Mouse (Mus musculus): ENCODE measurements around the gene Gm10447. TPM values are rescaled to one million over a fixed set of nuclear protein-coding genes. Genes with fewer than 3 reads are reported as not detected.

Gm10447 gene
- polyA plus RNA-seq (2014; fragmentation: Nextera tagmentation; extraction: Ambion mirVana), result 0.13 TPM in 1 of 2 replicates, not detected in the other

- Histone ChIP-seq H3K9ac (ENCODE audit: low read depth, low read length) (peak within 1 kb of the TSS; percentile 73), H3K4me1 (ENCODE audit: control insufficient read depth, insufficient read depth, low read length) (no peaks in the 10 kb centered on the region), H3K4me2 (peak within 1 kb of the TSS; percentile 80), H3K36me3 (ENCODE audit: control insufficient read depth, insufficient read depth, low read length) (no peaks in the 10 kb centered on the region), H3K4me3 (ENCODE audit: low read depth, low read length) (peak within 1 kb of the TSS; percentile 49), H3K9me3 (replicated peaks; ENCODE audit: control insufficient read depth, low read length) (no peaks in the 10 kb centered on the region), H3K27ac (ENCODE audit: low read depth, low read length) (no peak within 1 kb of the TSS), H3K27me3 (ENCODE audit: control insufficient read depth, insufficient read depth, low read length) (peaks cover 7% of the 10 kb centered on the region)
- ATAC-seq (replicated peaks; ENCODE audit: insufficient number of reproducible peaks, low FRiP score, low TSS enrichment), result peak; percentile 68; the same call in 1 of the 2 replicates
- 3% methylated on average over 42 of the region's 42 CpGs for WGBS (ENCODE audit: insufficient replicate concordance)
These were observed at the start of gene Gm10447, which contains the start of gene Shroom1 for GRCm38 (mm10) chr11:53456474-53457371. Gm10447 (minus strand) TSS chr11:53457110. Shroom1 (plus strand) TSS chr11:53457205.

DNA sequence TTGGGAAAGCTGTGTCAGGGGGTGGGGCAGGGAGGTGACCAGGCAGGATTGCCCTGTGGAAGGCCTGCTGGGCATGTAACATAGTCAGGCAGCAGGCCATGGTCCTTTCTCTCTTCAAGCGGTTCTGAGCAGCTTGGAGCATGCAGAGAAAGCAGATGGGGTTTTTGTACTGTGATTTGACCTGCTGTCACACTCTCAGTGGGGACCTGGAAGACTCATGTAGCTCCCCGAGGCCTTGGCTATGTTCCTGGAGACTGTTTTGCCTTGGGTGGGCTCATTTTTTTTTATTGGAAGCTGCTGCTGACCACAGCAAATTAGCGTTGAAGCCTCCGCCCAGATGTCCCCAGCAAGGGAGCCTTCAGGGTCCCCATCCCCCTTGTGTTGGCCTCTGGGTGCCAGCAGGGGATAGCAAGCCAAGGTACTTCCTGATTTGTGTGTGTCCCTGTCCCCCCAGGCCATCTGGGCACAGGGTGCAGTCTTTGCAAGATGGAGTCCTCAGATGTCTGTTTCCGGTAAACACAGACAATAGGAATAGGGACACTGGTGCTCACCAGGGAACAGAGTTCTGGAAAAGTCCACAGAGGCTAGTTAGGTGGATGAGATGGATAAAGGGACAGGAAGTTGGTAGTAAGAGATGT is 48.2 kb upstream of the Gm10447 start:
- no peaks in the 10 kb centered on the region for H3K36me3 ChIP-seq (ENCODE audit: control insufficient read depth, insufficient read depth, low read length)
- no peak overlapping the region for H3K27ac ChIP-seq (ENCODE audit: low read depth, low read length)
- 0 out of 2 replicates have a peak, but pooled peaks cover 2% of the 10 kb centered on the region for H3K4me1 ChIP-seq (ENCODE audit: control insufficient read depth, insufficient read depth, low read length)
- no peak overlapping the region for H3K9ac ChIP-seq (ENCODE audit: low read depth, low read length)
- no peak overlapping the region for H3K4me3 ChIP-seq (ENCODE audit: low read depth, low read length)
- no peak overlapping the region for H3K4me2 ChIP-seq
- H3K9me3 ChIP-seq (replicated peaks; ENCODE audit: control insufficient read depth, low read length), result no peaks in the 10 kb centered on the region
- no peaks in the 10 kb centered on the region for H3K27me3 ChIP-seq (ENCODE audit: control insufficient read depth, insufficient read depth, low read length)
- no peak for ATAC-seq (replicated peaks; ENCODE audit: insufficient number of reproducible peaks, low FRiP score, low TSS enrichment)
- WGBS (ENCODE audit: insufficient replicate concordance), result 66% methylated on average over 5 of the region's 5 CpGs

- H3K4me2 ChIP-seq, result no peak overlapping the region
- H3K4me1 ChIP-seq (ENCODE audit: control insufficient read depth, insufficient read depth, low read length), result 0 out of 2 replicates have a peak, but pooled peaks cover 2% of the 10 kb centered on the region
- no peak overlapping the region for H3K27ac ChIP-seq (ENCODE audit: low read depth, low read length)
- H3K4me3 ChIP-seq (ENCODE audit: low read depth, low read length), result no peak overlapping the region
- H3K36me3 ChIP-seq (ENCODE audit: control insufficient read depth, insufficient read depth, low read length), result no peaks in the 10 kb centered on the region
- H3K9ac ChIP-seq (ENCODE audit: low read depth, low read length), result no peak overlapping the region
- H3K27me3 ChIP-seq (ENCODE audit: control insufficient read depth, insufficient read depth, low read length), result no peaks in the 10 kb centered on the region
- ATAC-seq (replicated peaks; ENCODE audit: insufficient number of reproducible peaks, low FRiP score, low TSS enrichment), result no peak
- H3K9me3 ChIP-seq (replicated peaks; ENCODE audit: control insufficient read depth, low read length), result no peaks in the 10 kb centered on the region
- WGBS (ENCODE audit: insufficient replicate concordance), result 87% methylated on average over 8 of the region's 8 CpGs
These were observed 47.5 kb upstream of the Gm10447 start for GRCm38 (mm10) chr11:53504376-53504775.

- Histone ChIP-seq H3K36me3 (ENCODE audit: control insufficient read depth, insufficient read depth, low read length) (no peaks in the 10 kb centered on the region), H3K9ac (ENCODE audit: low read depth, low read length) (no peak overlapping the region), H3K4me2 (no peak overlapping the region), H3K4me1 (ENCODE audit: control insufficient read depth, insufficient read depth, low read length) (0 out of 2 replicates have a peak, but pooled peaks cover 2% of the 10 kb centered on the region), H3K9me3 (replicated peaks; ENCODE audit: control insufficient read depth, low read length) (no peaks in the 10 kb centered on the region), H3K27ac (ENCODE audit: low read depth, low read length) (no peak overlapping the region), H3K4me3 (ENCODE audit: low read depth, low read length) (no peak overlapping the region), H3K27me3 (ENCODE audit: control insufficient read depth, insufficient read depth, low read length) (no peaks in the 10 kb centered on the region)
- WGBS (ENCODE audit: insufficient replicate concordance), result 66% methylated on average over 5 of the region's 5 CpGs
- ATAC-seq (replicated peaks; ENCODE audit: insufficient number of reproducible peaks, low FRiP score, low TSS enrichment), result no peak
These were observed 46.8 kb upstream of the Gm10447 start for GRCm38 (mm10) chr11:53503738-53504137.

DNA sequence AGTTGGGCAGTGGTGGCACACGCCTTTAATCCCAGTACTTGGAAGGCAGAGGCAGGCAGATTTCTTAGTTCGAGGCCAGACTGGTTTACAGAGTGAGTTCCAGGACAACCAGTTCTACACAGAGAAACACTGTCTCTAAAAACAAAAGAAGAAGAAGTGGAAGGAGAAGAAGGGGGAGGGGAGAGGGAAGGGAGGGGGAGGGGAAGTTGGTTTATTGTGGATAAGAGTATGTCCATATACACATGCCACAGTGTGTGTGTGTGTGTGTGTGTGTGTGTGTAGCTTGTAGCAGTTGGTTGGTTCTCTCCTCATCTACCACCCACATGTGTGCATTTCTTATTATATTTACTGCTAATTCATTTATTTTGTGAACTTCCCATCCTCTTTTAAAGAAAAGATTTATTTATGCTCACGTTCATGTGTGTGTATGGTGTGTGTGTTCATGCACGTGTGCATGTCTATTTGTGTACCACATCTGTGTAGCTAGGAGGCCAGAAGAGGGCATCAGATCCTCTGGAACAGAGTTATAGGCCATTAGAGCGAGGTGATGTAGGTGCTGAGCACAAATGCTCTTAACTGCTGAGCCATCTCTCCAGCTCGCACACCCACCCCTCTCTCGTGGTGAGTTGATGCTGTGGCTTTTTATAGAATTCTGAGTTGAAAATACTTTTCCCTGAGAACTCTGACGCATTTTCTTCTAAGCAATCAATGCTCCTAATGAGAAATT is 45.3 kb upstream of the Gm10447 start:
- Histone ChIP-seq H3K27me3 (ENCODE audit: control insufficient read depth, insufficient read depth, low read length) (no peaks in the 10 kb centered on the region), H3K4me1 (ENCODE audit: control insufficient read depth, insufficient read depth, low read length) (0 out of 2 replicates have a peak, but pooled peaks cover 2% of the 10 kb centered on the region), H3K27ac (ENCODE audit: low read depth, low read length) (no peak overlapping the region), H3K9ac (ENCODE audit: low read depth, low read length) (no peak overlapping the region), H3K9me3 (replicated peaks; ENCODE audit: control insufficient read depth, low read length) (no peaks in the 10 kb centered on the region), H3K4me2 (no peak overlapping the region), H3K4me3 (ENCODE audit: low read depth, low read length) (no peak overlapping the region), H3K36me3 (ENCODE audit: control insufficient read depth, insufficient read depth, low read length) (no peaks in the 10 kb centered on the region)
- no peak for ATAC-seq (replicated peaks; ENCODE audit: insufficient number of reproducible peaks, low FRiP score, low TSS enrichment)
- 68% methylated on average over 8 of the region's 8 CpGs for WGBS (ENCODE audit: insufficient replicate concordance)

DNA sequence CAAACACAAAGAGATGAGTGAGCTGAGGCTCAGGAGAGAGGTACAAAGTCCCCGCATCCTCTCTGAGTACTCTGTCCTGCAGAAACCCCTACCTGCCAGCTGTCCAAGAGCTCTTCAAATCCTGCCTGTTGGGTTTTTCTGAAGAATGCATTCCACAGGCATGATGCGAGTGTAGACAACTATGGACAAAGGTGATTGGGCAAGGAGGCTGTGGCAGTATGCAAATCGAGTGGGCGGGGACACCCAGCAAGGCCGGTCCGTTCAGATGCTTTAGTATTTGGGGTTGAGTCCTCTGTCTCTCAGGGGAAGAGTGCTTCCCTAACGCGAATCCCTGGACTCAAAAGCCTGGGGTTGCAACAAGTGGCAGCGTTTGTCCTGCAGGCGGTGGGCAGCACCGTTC is 43.7 kb upstream of the Gm10447 start:
- H3K9ac ChIP-seq (ENCODE audit: low read depth, low read length), result no peak overlapping the region
- no peaks in the 10 kb centered on the region for H3K36me3 ChIP-seq (ENCODE audit: control insufficient read depth, insufficient read depth, low read length)
- peak overlapping the region; percentile 17 for H3K4me2 ChIP-seq
- 0 out of 2 replicates have a peak, but pooled peaks cover 2% of the 10 kb centered on the region for H3K4me1 ChIP-seq (ENCODE audit: control insufficient read depth, insufficient read depth, low read length)
- H3K4me3 ChIP-seq (ENCODE audit: low read depth, low read length), result no peak overlapping the region
- no peaks in the 10 kb centered on the region for H3K27me3 ChIP-seq (ENCODE audit: control insufficient read depth, insufficient read depth, low read length)
- no peak for ATAC-seq (replicated peaks; ENCODE audit: insufficient number of reproducible peaks, low FRiP score, low TSS enrichment)
- no peak overlapping the region for H3K27ac ChIP-seq (ENCODE audit: low read depth, low read length)
- 8% methylated on average over 11 of the region's 11 CpGs for WGBS (ENCODE audit: insufficient replicate concordance)
- H3K9me3 ChIP-seq (replicated peaks; ENCODE audit: control insufficient read depth, low read length), result no peaks in the 10 kb centered on the region

- 80% methylated on average over 6 of the region's 6 CpGs for WGBS (ENCODE audit: insufficient replicate concordance)
- Histone ChIP-seq H3K4me1 (ENCODE audit: control insufficient read depth, insufficient read depth, low read length) (peaks cover 8% of the 10 kb centered on the region), H3K27ac (ENCODE audit: low read depth, low read length) (no peak overlapping the region), H3K4me2 (no peak overlapping the region), H3K9me3 (replicated peaks; ENCODE audit: control insufficient read depth, low read length) (no peaks in the 10 kb centered on the region), H3K36me3 (ENCODE audit: control insufficient read depth, insufficient read depth, low read length) (no peaks in the 10 kb centered on the region), H3K4me3 (ENCODE audit: low read depth, low read length) (no peak overlapping the region), H3K9ac (ENCODE audit: low read depth, low read length) (no peak overlapping the region), H3K27me3 (ENCODE audit: control insufficient read depth, insufficient read depth, low read length) (no peaks in the 10 kb centered on the region)
- no peak for ATAC-seq (replicated peaks; ENCODE audit: insufficient number of reproducible peaks, low FRiP score, low TSS enrichment)
These were observed 40.0 kb upstream of the Gm10447 start for GRCm38 (mm10) chr11:53496946-53497345.

DNA sequence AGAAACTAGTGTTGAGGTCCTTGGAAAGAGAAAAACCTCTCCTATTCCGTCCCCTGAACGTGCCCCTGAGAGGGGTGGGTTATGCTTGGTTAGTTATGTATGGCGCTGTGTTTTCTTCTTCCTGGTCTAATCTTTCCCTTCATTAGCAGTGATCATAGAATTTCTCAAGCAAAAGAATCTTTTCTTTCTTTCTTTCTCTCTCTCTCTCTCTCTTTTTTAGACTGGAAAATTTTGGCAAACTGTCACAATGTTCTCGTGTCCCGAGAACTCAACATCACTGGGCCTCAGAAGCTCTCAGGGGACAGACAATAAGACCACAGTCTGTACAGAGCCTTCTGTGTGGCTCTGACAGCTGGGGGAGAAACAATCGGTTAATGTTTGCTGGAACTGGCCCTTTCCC is 38.5 kb upstream of the Gm10447 start:
- 63% methylated on average over 6 of the region's 6 CpGs for WGBS (ENCODE audit: insufficient replicate concordance)
- no peaks in the 10 kb centered on the region for H3K36me3 ChIP-seq (ENCODE audit: control insufficient read depth, insufficient read depth, low read length)
- H3K27ac ChIP-seq (ENCODE audit: low read depth, low read length), result no peak overlapping the region
- H3K9ac ChIP-seq (ENCODE audit: low read depth, low read length), result no peak overlapping the region
- no peak overlapping the region for H3K4me2 ChIP-seq
- no peaks in the 10 kb centered on the region for H3K27me3 ChIP-seq (ENCODE audit: control insufficient read depth, insufficient read depth, low read length)
- no peak for ATAC-seq (replicated peaks; ENCODE audit: insufficient number of reproducible peaks, low FRiP score, low TSS enrichment)
- no peak overlapping the region for H3K4me3 ChIP-seq (ENCODE audit: low read depth, low read length)
- H3K9me3 ChIP-seq (replicated peaks; ENCODE audit: control insufficient read depth, low read length), result no peaks in the 10 kb centered on the region
- H3K4me1 ChIP-seq (ENCODE audit: control insufficient read depth, insufficient read depth, low read length), result peaks cover 12% of the 10 kb centered on the region
